Mouse (Mus musculus) naive thymus-derived CD4-positive, alpha-beta T cell, adult 2 months (primary cell): ENCODE data around the gene Gm11020.
"Not testable (repeated sequence)": the region's sequence is repeated elsewhere in the genome, so short reads cannot be mapped to it uniquely, and the experiment has no call there.

Source experiments
- DNase-seq: peaks from one replicate; pipeline ENCODE4 v3.0.0-alpha.2; 2011; ENCODE audit warnings: low read depth

The Gm11020 gene

DNA sequence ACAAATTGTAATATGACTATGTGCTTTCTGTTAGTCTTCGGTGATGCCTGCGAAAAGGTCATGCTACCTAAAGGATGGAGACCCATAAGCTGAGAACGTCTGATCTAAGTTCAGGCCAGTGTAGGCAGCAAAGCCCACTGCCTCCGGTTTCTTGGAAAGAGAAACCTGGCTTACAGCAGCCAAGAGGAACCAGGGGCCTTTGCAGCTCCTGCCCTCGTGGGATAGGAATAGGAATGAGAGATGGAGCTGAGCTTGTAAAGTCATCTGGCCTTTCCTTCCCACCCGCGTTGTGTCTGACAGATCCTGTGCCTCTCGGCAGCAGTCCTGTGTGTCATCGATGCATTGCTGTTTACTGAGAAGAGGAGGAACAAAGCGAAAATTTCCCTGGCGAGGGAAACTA, at the start of gene Gm11020:
Gm11020 (plus strand) TSS at position 301 of the 400 bp plus-strand sequence.
- not testable (repeated sequence) for DNase-seq

DNA sequence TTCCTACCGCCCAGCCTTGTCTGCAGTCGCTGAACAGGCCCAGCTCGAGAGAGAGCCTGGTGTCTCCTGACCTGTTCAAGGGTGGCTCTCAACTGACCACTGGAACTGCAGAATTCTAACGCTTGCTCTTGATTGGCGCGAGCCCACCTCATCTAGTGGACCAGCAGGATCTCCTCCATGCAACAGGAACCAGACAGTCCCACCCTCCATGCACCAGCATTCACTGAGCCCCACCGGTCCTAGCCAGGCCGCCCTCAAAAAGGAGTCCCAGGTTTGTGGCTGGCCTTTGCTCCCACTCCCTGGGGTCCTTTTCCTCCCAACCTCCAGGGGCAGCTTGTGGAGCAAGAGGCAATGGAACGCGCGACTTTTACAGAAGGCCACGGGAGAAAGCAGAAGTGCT, 28.3 kb upstream of the Gm11020 start, which contains the start of gene Cmtm2a:
Cmtm2a (minus strand) TSS at position 101 of the 400 bp plus-strand sequence.
- DNase-seq, result not testable (repeated sequence)

DNA sequence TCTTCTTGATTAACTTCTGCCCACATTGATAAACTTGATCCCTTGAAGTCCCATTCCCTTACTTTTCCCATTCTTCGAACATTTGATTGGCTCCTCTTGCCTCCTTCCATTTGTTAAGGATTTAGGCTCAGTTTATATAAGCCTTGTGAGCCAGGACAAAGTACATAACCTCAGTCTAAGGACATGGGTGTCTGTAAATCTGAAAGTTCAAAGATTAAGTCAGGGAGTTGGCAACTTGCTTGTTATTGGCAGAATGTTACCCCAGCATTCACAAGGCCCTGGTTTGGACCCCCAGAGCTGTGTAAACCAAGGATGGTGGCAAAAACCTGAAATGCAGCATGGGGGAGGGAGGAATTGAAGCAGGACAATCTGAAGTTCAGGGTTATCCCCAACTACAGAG, 27.0 kb upstream of the Gm11020 start:
- DNase-seq, result no peak

DNA sequence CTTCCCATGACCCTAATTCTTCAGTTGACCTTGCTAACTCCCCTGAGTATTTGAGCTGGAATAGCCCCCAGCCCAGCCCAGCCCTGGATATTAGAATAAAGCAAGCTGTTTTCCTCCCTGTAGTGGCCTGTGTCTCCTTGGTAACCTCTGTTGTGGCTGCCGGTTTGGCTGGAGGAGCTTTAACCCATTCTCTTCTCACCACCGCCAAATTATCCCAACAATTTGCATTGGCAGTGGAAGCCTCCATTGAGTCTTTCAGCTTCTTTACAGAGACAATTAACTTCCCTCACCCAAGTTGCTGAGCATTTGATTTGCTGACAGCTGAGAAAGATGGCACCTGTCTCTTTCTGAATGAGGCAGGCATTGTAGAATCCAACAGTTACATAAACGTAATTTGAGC, 19.8 kb upstream of the Gm11020 start:
- DNase-seq, result not testable (repeated sequence)

DNA sequence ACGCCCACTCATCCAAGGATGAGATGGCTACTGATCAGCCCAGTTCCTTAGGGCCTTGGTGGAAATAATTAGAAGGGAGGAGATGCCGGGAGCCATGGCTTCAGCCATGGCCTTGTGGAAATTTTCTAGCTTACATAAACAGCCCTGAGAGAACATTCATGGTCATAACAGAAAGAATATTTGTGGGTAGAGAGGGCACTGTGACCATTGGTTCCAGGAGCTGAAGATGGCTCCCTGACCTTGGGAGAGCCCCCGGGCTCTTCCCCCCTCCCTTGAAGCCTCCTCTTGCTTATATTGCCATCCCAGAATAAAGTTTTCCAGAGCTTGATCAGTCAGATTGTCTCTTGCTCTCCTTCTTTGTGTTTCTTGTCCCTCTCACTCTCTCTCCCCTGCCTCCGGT, 18.8 kb upstream of the Gm11020 start:
- not testable (repeated sequence) for DNase-seq

DNA sequence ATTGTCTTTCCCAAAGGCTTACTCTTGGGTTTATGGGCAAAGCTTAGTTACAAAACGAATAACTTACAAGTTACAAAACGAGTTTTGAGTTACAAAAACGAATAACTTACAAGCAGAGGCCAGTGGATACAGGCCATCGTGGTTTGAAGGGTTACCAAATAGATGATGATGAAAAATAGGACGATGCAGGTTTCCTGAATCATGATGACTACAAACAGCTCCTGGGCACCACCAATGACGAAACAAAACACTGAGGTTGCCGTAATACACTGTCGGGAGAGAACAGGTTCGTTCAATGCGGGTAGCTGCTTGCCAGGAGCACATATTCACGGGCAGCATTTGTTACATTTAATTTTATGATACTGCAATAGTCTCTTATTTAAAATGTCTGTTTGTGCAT, 16.4 kb upstream of the Gm11020 start:
- no peak for DNase-seq

DNA sequence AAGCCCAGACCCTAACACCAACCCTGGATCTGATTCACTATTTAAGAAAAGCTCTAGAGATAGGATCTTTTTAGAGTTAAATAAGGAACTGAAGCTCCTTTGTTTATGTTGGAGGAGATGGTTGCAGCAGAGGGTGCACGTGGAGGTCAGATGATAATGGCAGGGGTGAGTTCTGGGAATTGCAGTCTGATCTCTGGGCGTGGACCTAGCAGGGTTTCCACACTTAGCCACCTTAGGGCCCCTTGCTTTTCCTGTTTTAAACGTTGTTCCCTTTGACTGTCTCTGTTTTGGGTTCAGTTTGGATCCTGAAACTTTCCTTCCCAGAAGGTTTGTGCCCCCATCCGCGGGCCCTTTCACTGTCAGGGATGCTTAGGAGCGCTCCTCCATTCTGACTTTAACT, 13.0 kb upstream of the Gm11020 start:
- not testable (repeated sequence) for DNase-seq

DNA sequence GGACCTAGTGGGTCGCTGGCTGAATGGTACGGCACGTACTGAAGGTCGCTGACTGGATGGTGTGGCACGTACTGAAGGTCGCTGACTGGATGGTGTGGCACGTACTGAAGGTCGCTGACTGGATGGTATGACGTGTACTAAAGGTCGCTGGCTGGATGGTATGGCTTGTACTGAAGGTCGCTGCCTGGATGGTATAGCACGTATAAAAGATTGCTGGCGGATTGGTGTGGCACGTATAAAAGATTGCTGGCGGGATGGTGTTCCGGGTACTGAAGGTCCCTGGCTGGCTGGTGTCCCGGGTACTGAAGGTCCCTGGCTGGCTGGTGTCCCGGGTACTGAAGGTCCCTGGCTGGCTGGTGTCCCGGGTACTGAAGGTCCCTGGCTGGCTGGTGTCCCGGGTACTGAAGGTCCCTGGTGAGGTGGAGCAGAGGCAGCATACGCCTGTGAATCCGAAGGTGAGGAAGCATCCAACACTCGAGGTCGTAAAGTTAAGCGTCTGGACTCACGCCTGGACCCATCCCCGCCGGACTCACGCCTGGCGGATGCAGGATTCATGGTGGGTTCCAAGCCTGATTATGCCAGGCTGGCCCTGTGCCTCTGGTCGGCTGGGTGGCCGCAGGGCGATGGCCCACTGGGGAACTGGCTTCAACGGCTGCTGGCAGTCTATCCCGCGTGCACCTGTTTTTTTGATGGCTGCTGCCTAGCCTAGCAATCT, 11.8 kb upstream of the Gm11020 start, which contains the start of the genes Gm45711 and Cmtm1:
Gm45711 (minus strand) TSS at position 641 of the 715 bp plus-strand sequence.
Cmtm1 (minus strand) TSS at position 705 of the 715 bp plus-strand sequence.
- not testable (repeated sequence) for DNase-seq

DNA sequence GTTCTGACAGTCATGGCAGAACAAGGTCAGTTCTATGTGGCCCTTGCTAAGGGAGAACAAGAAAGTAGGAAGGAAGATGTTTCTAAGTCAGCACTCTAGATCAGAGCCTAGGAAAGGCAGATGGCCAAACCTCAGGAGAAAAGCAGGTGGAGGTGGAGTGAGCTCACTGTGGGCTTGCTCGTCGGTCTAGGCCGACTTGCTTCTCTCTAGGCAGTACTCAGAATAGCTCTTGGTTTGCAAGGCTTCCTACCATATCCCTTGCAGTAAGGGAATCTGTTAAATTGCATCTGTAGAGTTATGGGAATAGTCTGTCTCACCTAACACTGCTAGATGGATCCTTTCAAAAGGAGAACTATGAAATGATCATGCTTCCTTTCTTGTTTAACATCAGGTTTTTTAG, 9.3 kb upstream of the Gm11020 start:
- not testable (repeated sequence) for DNase-seq

DNA sequence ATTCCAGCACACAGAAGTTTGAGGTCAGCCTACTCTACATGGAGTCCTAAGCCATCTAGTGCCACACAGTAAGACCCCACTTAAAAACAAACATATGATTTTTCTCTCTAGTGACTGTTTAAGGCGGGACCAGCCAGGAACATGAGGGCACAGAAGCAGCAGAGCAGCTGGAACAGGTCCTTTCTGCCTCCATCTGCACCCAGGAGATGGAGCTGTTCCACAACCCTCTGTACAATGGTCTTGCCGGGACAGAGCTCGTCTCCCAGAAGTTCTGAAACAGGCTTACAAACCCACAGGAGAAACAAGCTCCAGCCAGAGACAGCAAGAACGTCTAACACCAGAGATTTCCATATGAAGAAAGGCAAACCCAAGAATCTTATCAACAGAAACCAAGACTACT, 8.1 kb upstream of the Gm11020 start:
- no peak for DNase-seq

DNA sequence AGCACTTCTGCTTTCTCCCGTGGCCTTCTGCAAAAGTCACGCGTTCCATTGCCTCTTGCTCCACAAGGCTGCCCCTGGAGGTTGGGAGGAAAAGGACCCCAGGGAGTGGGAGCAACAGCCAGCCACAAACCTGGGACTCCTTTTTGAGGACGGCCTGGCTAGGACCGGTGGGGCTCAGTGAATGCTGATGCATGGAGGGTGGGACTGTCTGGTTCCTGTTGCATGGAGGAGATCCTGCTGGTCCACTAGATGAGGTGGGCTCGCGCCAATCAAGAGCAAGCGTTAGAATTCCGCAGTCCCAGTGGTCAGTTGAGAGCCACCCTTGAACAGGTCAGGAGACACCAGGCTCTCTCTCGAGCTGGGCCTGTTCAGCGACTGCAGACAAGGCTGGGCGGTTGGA, 563 bp downstream of the Gm11020 start, which contains the start of gene Cmtm2b:
Cmtm2b (plus strand) TSS at position 301 of the 400 bp plus-strand sequence.
- not testable (repeated sequence) for DNase-seq

DNA sequence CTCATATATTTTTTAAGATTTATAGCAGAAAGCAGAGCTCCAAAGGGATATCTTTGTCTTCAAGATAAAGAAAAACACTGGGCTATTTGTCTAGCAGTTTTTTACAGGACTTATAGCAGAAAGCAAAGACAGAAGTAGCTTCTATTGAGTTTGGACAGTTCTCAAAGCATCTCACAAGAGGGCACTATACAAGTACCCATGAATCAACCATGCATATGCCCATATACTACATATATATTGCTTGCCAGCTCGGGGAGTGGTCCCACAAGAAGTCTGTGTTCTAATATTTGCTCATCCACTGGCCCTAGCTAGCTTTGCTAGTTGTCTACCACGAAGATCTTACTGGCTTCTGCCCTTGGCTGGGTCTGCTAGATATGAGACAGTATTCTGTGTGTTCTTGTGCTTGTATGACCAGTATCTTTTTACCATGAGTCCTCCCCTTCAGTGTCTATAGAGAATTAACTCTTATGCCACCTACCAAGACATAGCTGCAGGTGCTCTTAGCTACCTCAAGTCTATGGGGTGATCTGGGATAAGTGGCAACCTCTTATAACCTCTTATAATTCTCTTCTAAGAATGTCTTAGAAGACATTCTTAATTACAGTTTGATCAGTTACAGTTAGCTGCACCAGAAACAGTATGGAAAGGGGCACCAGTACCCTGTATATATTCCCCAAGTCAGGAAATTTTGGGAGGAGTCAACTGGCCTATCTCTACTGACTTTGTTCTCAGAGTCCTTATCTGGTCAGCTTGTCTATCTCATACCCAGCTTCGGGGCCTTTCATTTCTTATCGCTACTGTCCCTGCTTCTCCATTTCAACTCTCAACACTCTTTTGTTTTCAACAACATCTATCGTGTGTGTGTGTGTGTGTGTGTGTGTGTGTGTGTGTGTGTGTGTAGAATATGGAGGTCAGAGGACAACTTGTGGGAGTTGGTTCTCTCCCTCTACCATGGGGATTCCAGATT, 11.6 kb downstream of the Gm11020 start:
- DNase-seq, result no peak

DNA sequence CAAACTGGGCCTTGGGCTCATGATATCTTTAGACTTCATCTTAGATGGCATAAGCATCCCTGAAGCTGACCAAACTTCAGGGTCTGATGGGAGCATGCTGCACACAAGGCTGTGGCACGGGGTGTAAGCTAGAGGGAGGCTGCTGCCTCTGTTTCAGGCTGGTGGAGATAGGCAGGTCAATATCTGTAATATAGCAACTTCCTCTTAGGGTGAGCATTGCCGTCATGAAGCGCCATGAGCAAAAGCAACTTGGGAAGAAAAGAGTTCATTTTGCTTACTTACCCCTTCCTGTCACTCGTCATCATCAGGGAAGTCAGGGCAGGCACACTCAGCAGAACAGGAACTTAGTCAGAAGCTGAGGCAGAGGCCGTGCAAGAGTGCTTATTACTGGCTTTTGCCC, 12.4 kb downstream of the Gm11020 start:
- DNase-seq, result no peak

DNA sequence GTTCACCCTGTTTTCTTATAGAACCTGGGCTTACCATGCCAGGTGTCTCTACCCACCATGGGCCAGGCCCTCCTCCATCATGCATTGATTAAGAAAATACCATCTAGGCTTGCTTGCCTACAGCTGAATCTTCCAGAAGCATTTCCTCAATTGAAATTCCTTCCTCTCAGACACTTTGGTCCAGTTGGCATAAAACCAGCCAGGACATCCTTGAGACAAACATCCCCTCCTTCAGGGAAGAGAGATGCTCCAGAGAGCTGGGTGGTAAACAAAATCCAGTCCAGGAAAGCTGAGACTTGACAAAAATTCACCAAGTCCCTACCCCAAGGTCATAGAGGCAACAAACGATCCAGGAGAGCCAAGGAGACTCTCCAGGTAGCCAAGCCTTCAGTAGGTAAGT, 12.8 kb downstream of the Gm11020 start:
- DNase-seq, result no peak

DNA sequence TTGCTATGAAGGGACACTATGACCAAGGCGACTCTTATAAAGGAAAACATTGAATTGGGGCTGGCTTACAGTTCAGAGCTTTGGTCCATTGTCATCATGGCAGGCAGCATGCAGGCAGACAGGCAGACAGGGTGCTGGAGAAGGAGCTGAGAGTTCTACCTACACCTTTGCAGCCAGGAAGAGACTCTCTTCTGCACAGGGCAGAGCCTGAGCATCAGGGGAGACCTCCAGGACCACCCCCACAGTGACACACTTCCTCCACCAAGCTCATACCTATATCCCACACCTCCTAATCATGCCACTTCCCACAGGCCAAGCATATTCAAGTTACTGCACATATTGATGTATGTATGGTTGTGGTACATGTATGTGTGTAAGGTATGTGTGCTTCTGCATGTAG, 15.4 kb downstream of the Gm11020 start:
- no peak for DNase-seq

DNA sequence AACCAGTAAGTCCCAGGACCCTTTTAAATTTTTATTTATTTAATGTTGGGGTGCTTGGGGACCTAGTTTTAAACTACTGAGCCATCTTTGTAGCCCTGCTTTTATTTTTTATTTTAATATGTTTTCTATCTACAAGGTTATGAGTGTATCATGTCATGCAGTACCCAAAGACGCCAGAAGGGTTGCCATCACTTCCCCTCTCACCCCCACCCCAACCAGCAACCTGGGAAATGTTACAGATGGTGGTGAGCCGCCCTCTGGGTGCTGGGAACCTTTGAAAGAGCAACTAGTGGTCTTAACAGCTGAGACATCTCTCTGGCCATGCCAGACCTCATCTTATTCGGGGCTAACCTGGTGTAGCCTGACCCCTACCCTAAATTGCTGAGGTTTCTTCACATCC, 16.5 kb downstream of the Gm11020 start:
- peak; percentile 48 for DNase-seq

DNA sequence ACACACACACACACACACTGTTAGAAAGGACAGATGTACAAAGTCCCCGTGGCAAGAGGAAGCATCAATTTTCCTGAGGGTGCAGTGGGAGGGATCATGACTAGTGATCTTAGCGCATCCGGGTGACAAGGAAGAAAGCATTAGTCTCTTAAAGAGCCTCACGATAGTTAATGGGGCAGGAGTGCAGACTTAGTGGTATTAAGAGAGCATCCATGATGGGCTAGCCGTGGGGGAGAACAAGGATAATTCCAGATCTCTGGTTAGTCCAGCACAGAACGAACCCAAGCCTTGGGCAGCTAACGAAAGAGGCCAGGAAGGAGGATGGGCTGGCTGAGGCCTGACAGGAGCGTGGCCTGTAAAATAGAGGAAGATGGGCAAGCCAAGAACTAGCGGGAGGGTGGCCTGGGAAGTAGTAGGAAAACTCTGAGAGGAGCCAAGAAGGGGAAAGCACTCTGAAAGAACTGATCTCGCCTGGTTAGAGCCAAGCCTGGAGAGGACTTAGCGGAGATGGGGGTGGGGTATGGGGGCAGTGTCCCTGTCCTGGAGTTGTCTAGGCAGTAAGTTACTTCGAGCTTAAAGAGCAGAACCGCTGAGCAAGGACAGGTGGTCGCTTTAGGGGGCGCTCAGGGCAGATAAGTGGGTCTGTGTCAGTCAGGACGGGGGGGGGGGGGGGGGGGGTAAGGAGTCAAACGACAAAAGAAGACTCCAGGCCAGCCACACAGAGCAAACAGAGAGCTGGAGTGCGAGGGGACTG, 18.0 kb downstream of the Gm11020 start, which contains the start of gene Cmtm3:
Cmtm3 (plus strand) TSS at position 182 of the 754 bp plus-strand sequence.
- DNase-seq, result peak; percentile 29

DNA sequence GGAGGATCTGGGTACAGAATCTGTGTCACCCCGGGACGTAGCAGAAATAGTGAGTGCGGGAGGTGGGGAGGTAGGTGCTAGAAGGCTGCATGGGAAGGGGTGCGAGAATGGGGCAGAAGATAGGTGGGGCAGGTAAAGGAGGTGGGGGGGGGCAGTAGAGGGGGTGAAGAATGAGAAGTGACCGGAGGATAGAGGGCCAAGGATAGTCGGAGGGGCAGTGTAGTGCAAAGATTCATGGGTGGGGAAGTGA, 18.5 kb downstream of the Gm11020 start:
- DNase-seq, result no peak

DNA sequence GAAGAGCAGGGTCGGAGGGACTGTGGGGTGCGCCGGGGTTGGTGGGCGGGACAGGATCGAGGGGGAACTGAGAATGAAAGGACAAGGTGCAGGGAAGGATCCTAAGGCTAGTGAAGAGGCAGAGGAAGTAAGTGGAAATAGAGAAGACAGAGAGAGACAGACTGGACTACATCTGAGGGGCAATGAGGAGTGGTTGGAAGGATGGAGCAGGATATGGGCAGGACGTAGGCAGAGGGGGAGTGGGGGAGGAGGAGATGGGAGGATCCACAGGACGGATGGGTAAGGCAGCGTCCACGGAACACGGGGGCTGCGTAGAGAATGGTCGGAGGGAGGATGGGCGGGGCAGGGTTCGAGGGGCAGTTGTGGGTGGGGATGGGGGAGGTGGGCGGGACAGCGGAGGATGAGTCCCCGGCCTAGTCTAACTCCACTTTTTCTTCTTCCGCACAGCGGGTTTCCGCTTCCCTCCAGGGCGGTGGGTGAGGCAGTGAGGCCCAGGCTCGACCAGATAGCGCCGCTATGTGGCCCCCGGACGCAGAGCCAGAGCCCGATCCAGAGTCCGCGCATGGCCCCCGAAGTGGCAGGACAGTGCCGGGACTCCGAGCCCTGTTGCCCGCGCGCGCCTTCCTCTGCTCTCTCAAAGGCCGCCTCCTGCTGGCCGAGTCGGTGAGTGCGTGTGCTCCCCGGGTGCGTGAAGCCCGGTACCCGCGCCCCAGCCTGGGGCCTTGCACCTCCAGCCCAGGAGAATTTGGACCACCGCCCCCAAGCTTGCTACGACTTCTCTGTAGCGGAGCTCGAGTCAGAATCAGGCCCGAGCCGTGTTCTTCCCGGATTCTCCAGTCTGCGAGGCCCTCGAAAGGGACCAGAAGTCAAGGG, 19.1 kb downstream of the Gm11020 start:
- DNase-seq, result peak; percentile 86

DNA sequence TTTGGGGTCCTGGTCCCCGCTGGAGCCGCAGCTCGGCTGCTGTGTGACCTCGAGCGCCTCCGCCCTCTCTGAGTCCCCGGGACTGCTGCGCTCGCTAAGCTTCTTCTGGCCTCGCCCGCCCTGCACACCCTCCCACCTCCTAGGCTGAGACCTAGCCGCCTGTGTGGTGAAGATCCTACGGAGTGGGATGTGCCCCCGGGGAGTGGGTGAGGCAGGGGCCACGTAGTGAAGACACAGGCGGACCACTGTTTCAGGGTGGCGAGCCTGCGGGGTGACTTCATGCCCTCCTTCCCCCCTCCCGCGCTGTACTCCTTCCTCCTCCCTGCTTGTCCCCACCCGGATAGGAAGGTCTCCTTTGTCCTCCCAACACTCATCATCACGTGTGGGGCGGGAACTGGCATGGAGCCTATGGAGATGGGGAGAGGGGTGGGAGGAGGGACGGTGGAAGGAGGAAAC, 19.8 kb downstream of the Gm11020 start:
- no peak for DNase-seq

DNA sequence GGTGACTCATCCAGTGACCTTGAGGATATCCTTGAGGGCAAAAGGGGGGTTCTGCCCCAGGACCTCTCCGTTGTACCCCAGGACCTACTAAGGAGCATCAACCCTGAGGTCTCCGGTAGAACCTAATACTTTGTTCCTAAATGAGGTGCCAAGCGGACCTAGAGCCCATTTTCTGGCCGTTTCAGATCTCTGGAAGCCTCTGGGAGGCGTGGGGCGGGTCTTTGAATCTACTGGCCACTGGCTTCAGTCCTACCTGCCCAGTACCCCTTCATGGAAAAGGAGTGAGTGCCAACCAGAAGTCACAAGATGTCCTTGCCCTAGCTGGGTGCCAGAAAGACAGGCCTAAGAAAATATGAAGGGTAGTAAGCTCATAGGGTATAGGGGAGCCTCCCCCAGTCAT, 20.3 kb downstream of the Gm11020 start:
- DNase-seq, result peak; percentile 15
